Mouse (Mus musculus) cerebellum, adult 2 months (tissue): ENCODE results near the gene Sgms1. TPM values are rescaled to one million over a fixed set of nuclear protein-coding genes. Genes with fewer than 3 reads are reported as not detected.

Experiments used
- DNase-seq, 2 experiments: peaks; one replicate each; pipeline ENCODE4 v3.0.0; 2021
- H3K27ac ChIP-seq: fragments of 200-500 bp; 2 replicates; pipeline ENCODE4 v1.5.1; 2012; ENCODE audit warnings: low read length, control low read depth, inconsistent platforms; ENCODE audit not compliant: insufficient read depth
- H3K27me3 ChIP-seq: fragments of 200-500 bp; 2 replicates; pipeline ENCODE4 v1.6.1; 2012; ENCODE audit warnings: inconsistent platforms, mild to moderate bottlenecking, low read length, moderate library complexity; ENCODE audit not compliant: control insufficient read depth, insufficient read depth
- H3K4me1 ChIP-seq: fragments of 200-500 bp; 2 replicates; pipeline ENCODE4 v1.6.1; 2011; ENCODE audit warnings: low read length; ENCODE audit not compliant: control insufficient read depth, insufficient read depth
- H3K4me3 ChIP-seq: fragments of 200-500 bp; replicated peaks from 2 replicates; pipeline ENCODE3; 2011; ENCODE audit warnings: mild to moderate bottlenecking, low read depth, low read length, control low read depth; ENCODE audit not compliant: insufficient read depth
- CTCF ChIP-seq: fragments of 200-500 bp; IDR thresholded peaks from 2 replicates; pipeline ENCODE4 v1.5.1; 2011; ENCODE audit warnings: low read depth, mild to moderate bottlenecking, control low read depth, low read length, moderate library complexity, borderline replicate concordance; ENCODE audit not compliant: insufficient read depth
- POLR2A ChIP-seq: fragments of 200-500 bp; IDR thresholded peaks from 2 replicates; pipeline ENCODE4 v1.6.1; 2011; ENCODE audit warnings: low read length, control low read depth, borderline replicate concordance; ENCODE audit not compliant: insufficient read depth
- WGBS: fragments of 180-500 bp; shearing (Covaris S2); methylation state at CpG from one replicate; pipeline ENCODE4 v1.1.7; 2018; 5-methylcytosine and 5-hydroxymethylcytosine counted together
- polyA plus RNA-seq: library from polyadenylated mRNA; depleted of rRNA; stranded (reverse); fragments of >200 nt; gene quantifications from 2 replicates; pipeline ENCODE4 v1.2.3, GENCODE M21; 2012

Gene Sgms1
- polyA plus RNA-seq, 1 experiment: 34.7 TPM

GRCm38 (mm10) chr19:32388191-32388921 lies 1.2 kb downstream of the Sgms1 start:
- peak overlapping the region; percentile 94 for H3K27ac ChIP-seq
- peak; percentile 95 to 96 for DNase-seq
- under 1% methylated on average over 75 of the region's 75 CpGs for whole genome bisulfite sequencing
- H3K4me1 ChIP-seq: no peaks in the 10 kb centered on the region; the same call in 1 of the 2 replicates
- H3K4me3 ChIP-seq: peak overlapping the region; percentile 64
- H3K27me3 ChIP-seq: no peaks in the 10 kb centered on the region
- TF ChIP-seq CTCF: no peak
- no peak for TF ChIP-seq POLR2A

GRCm38 (mm10) chr19:32387403-32388190 lies 1.9 kb downstream of the Sgms1 start:
- peak overlapping the region; percentile 94 for H3K27ac ChIP-seq
- no peaks in the 10 kb centered on the region for H3K27me3 ChIP-seq
- TF ChIP-seq POLR2A (no peak), CTCF (peak; percentile 7; the same call in 1 of the 2 replicates)
- peak overlapping the region; percentile 64 for H3K4me3 ChIP-seq
- DNase-seq: peak; percentile 80 to 85
- WGBS: under 1% methylated on average over 69 of the region's 74 CpGs
- H3K4me1 ChIP-seq: no peaks in the 10 kb centered on the region; the same call in 1 of the 2 replicates

- whole genome bisulfite sequencing: 3% methylated on average over 19 of the region's 19 CpGs
- peak; percentile 67 to 69 for DNase-seq
- TF ChIP-seq POLR2A (no peak), CTCF (no peak)
- Histone ChIP-seq H3K27ac (peak overlapping the region; percentile 51), H3K4me1 (no peaks in the 10 kb centered on the region; the same call in 1 of the 2 replicates), H3K4me3 (peak overlapping the region; percentile 64), H3K27me3 (no peaks in the 10 kb centered on the region)
Observed at GRCm38 (mm10) chr19:32386556-32387402, 2.7 kb downstream of the Sgms1 start.

- Histone ChIP-seq H3K4me3 (no peak overlapping the region), H3K4me1 (peaks cover 9% of the 10 kb centered on the region), H3K27ac (no peak overlapping the region), H3K27me3 (no peaks in the 10 kb centered on the region)
- WGBS: 95% methylated on average over 8 of the region's 8 CpGs
- TF ChIP-seq CTCF: no peak
- TF ChIP-seq POLR2A: no peak
- no peak for DNase-seq
Observed at GRCm38 (mm10) chr19:32383738-32384137, 5.8 kb downstream of the Sgms1 start.

GRCm38 (mm10) chr19:32381511-32381961 lies 8.0 kb downstream of the Sgms1 start:
- H3K27me3 ChIP-seq: no peaks in the 10 kb centered on the region
- DNase-seq: no peak
- TF ChIP-seq CTCF: no peak
- TF ChIP-seq POLR2A: no peak
- 35% methylated on average over 3 of the region's 3 CpGs for WGBS
- H3K4me3 ChIP-seq: no peak overlapping the region
- H3K4me1 ChIP-seq: peaks cover 28% of the 10 kb centered on the region
- H3K27ac ChIP-seq: no peak overlapping the region

- Histone ChIP-seq H3K4me1 (peaks cover 35% of the 10 kb centered on the region), H3K27ac (no peak overlapping the region), H3K27me3 (no peaks in the 10 kb centered on the region), H3K4me3 (no peak overlapping the region)
- 94% methylated on average over 11 of the region's 11 CpGs for WGBS
- no peak for DNase-seq
- TF ChIP-seq POLR2A (no peak), CTCF (no peak)
Observed at GRCm38 (mm10) chr19:32380748-32381147, 8.8 kb downstream of the Sgms1 start.

- Histone ChIP-seq H3K4me1 (peaks cover 37% of the 10 kb centered on the region), H3K27me3 (no peaks in the 10 kb centered on the region), H3K4me3 (no peak overlapping the region), H3K27ac (no peak overlapping the region)
- WGBS: 76% methylated on average over 6 of the region's 6 CpGs
- DNase-seq: no peak
- TF ChIP-seq CTCF (no peak), POLR2A (no peak)
Observed at GRCm38 (mm10) chr19:32379239-32379920, 10.1 kb downstream of the Sgms1 start.

GRCm38 (mm10) chr19:32378581-32378980 lies 10.9 kb downstream of the Sgms1 start:
- no peak for TF ChIP-seq POLR2A
- no peak for TF ChIP-seq CTCF
- H3K27me3 ChIP-seq: no peaks in the 10 kb centered on the region
- H3K27ac ChIP-seq: no peak overlapping the region
- WGBS: 46% methylated on average over 3 of the region's 3 CpGs
- DNase-seq: no peak
- H3K4me3 ChIP-seq: no peak overlapping the region
- peaks cover 37% of the 10 kb centered on the region for H3K4me1 ChIP-seq
